ENCODE assay signal across 11 mouse cellular contexts in genomic region chr6:136806819-136807218, GRCm38 (mm10). TPM values are rescaled to one million over a fixed set of nuclear protein-coding genes. Genes with fewer than 3 reads are reported as not detected.
DNase-seq lines count a peak whose midpoint lies in the region; ATAC-seq and TF ChIP-seq lines count a peak whose summit lies in the region.
"Had no signal": no experiment of that assay in that cellular context is flagged by ENCODE, and none has a peak within 500 bp of the region (broad histone marks: within the 10 kb centered on the region; RNA-seq: fewer than 3 reads in every experiment).

No protein-coding gene starts in this region.

- H3K9me3 ChIP-seq in midbrain, embryonic 10.5 days (replicated peaks): no peaks in the 10 kb centered on the region
- no peaks in the 10 kb centered on the region for H3K9me3 ChIP-seq in midbrain, embryonic 11.5 days (ENCODE audit: control insufficient read depth, low read length)
- H3K9me3 ChIP-seq in liver, embryonic 14.5 days (ENCODE audit: control insufficient read depth, low read length): no peaks in the 10 kb centered on the region
- no peaks in the 10 kb centered on the region for H3K9me3 ChIP-seq in stomach, embryonic 14.5 days (ENCODE audit: control insufficient read depth, low read depth, low read length)
- H3K9me3 ChIP-seq: hindbrain, embryonic 15.5 days; megakaryocyte, embryonic 14.5 days had no signal

- WGBS in midbrain, embryonic 10.5 days: 64% methylated on average over 5 of the region's 5 CpGs
- 63% methylated on average over 5 of the region's 5 CpGs for WGBS in midbrain, embryonic 11.5 days
- WGBS in liver, embryonic 14.5 days (ENCODE audit: insufficient replicate concordance): 63% methylated on average over 5 of the region's 5 CpGs
- 66% methylated on average over 5 of the region's 5 CpGs for WGBS in stomach, embryonic 14.5 days

- no peak for TF ChIP-seq EP300 in liver, embryonic 14.5 days (IDR thresholded peaks at IDR 0.05; ENCODE audit: low read depth)

- 0 out of 2 replicates have a peak overlapping the region, but pooled peaks have one; percentile 38 for H3K27ac ChIP-seq in midbrain, embryonic 10.5 days (replicated peaks)
- no peak overlapping the region for H3K27ac ChIP-seq in midbrain, embryonic 11.5 days (ENCODE audit: low read depth, low read length)
- peak overlapping the region; percentile 90 for H3K27ac ChIP-seq in liver, embryonic 14.5 days
- H3K27ac ChIP-seq in stomach, embryonic 14.5 days (ENCODE audit: low read length): peak overlapping the region; percentile 77; the same call in 1 of the 2 replicates

- no peaks in the 10 kb centered on the region for H3K27me3 ChIP-seq in midbrain, embryonic 10.5 days (ENCODE audit: low read depth, poor library complexity, severe bottlenecking)
- H3K27me3 ChIP-seq in midbrain, embryonic 11.5 days (ENCODE audit: control insufficient read depth, insufficient read depth, low read length): no peaks in the 10 kb centered on the region
- no peaks in the 10 kb centered on the region for H3K27me3 ChIP-seq in liver, embryonic 14.5 days (ENCODE audit: control insufficient read depth, insufficient read depth, low read length)
- no peaks in the 10 kb centered on the region for H3K27me3 ChIP-seq in stomach, embryonic 14.5 days (ENCODE audit: control insufficient read depth, insufficient read depth, low read length)
- H3K27me3 ChIP-seq: hindbrain, embryonic 15.5 days; megakaryocyte, embryonic 14.5 days had no signal

- H3K36me3 ChIP-seq in midbrain, embryonic 10.5 days: peaks cover 15% of the 10 kb centered on the region
- H3K36me3 ChIP-seq in midbrain, embryonic 11.5 days (ENCODE audit: control insufficient read depth, insufficient read depth, low read length): no peaks in the 10 kb centered on the region
- peaks cover 2% of the 10 kb centered on the region for H3K36me3 ChIP-seq in liver, embryonic 14.5 days (replicated peaks; ENCODE audit: control insufficient read depth, insufficient read depth, low read depth)
- H3K36me3 ChIP-seq in stomach, embryonic 14.5 days (ENCODE audit: control insufficient read depth, insufficient read depth, low read length): peaks cover 1% of the 10 kb centered on the region; the same call in 1 of the 2 replicates
- H3K36me3 ChIP-seq: hindbrain, embryonic 15.5 days had no signal

- no peak for TF ChIP-seq CTCF in liver, embryonic 14.5 days (IDR thresholded peaks at IDR 0.05; ENCODE audit: low read depth)

- H3K4me2 ChIP-seq in midbrain, embryonic 11.5 days: no peak overlapping the region
- peak overlapping the region; percentile 88 for H3K4me2 ChIP-seq in liver, embryonic 14.5 days (ENCODE audit: low read depth)
- peak overlapping the region; percentile 96 for H3K4me2 ChIP-seq in stomach, embryonic 14.5 days (replicated peaks; ENCODE audit: low read depth, low read length)

- peaks cover 42% of the 10 kb centered on the region for H3K4me1 ChIP-seq in midbrain, embryonic 10.5 days
- H3K4me1 ChIP-seq in midbrain, embryonic 11.5 days (ENCODE audit: control insufficient read depth, insufficient read depth, low read length): peaks cover 13% of the 10 kb centered on the region
- peaks cover 38 to 44% of the 10 kb centered on the region in 2 experiments for H3K4me1 ChIP-seq in liver, embryonic 14.5 days (replicated peaks; ENCODE audit: control insufficient read depth in 2 of 2, insufficient read depth in 2 of 2, low read length in 1 of 2)
- H3K4me1 ChIP-seq in stomach, embryonic 14.5 days (ENCODE audit: control insufficient read depth, insufficient read depth, low read length): peaks cover 12% of the 10 kb centered on the region; the same call in 1 of the 2 replicates

- no peak overlapping the region for H3K4me3 ChIP-seq in midbrain, embryonic 10.5 days
- no peak overlapping the region for H3K4me3 ChIP-seq in midbrain, embryonic 11.5 days (ENCODE audit: low read depth, low read length)
- H3K4me3 ChIP-seq in liver, embryonic 14.5 days (ENCODE audit: insufficient read depth in 1 of 2, low read depth in 2 of 2, low read length in 2 of 2): peak overlapping the region; percentile 12 to 78; a peak in 2 of 4 replicates
- no peak overlapping the region for H3K4me3 ChIP-seq in stomach, embryonic 14.5 days (ENCODE audit: low read depth, low read length)

- ATAC-seq in midbrain, embryonic 11.5 days (ENCODE audit: low FRiP score): no peak
- ATAC-seq in liver, embryonic 14.5 days (ENCODE audit: insufficient read depth): no peak
- no peak for ATAC-seq in stomach, embryonic 14.5 days (ENCODE audit: insufficient number of reproducible peaks, insufficient read depth, low FRiP score, low read depth)

- peak; percentile 26 for DNase-seq in adrenal gland, adult 2 months
- no peak for DNase-seq in adrenal gland, postnatal 10 days
- DNase-seq in midbrain, embryonic 10.5 days (ENCODE audit: low spot score): no peak
- DNase-seq in midbrain, embryonic 11.5 days (ENCODE audit: low spot score, missing footprints): no peak
- no peak for DNase-seq in liver, embryonic 14.5 days (ENCODE audit: low read depth in 3 of 3, low spot score in 3 of 3)
- no peak for DNase-seq in frontal cortex, postnatal 36 days (ENCODE audit: low spot score in 2 of 2)
- no peak for DNase-seq in layer of hippocampus, adult 8-10 months (ENCODE audit: low spot score in 2 of 2)
- DNase-seq: layer of hippocampus, adult 9-11 months had no signal

- no peak overlapping the region; the same call in 1 of the 2 replicates for H3K9ac ChIP-seq in midbrain, embryonic 11.5 days (ENCODE audit: low read length)
- peak overlapping the region; percentile 78 for H3K9ac ChIP-seq in liver, embryonic 14.5 days (replicated peaks)
- H3K9ac ChIP-seq in stomach, embryonic 14.5 days (replicated peaks; ENCODE audit: low read depth, low read length): no peak overlapping the region
- H3K9ac ChIP-seq: hindbrain, embryonic 15.5 days had no signal

RNA-seq across cellular contexts. Expression of gene H2afj, which starts 1.2 kb away (rescaled TPM):
- 100 to 1,000 TPM; 168 to 169 TPM for total RNA-seq in adrenal gland, adult 2 months (2021)
- polyA plus RNA-seq in adrenal gland, adult 2 months (2012; rRNA removed): 593 and 681 TPM in 2 replicates
- total RNA-seq in adrenal gland, postnatal 10 days (2021): 10 to 100 TPM; 71.1 to 85.2 TPM
- 97.4 and 102 TPM in 2 replicates for polyA plus RNA-seq in midbrain, embryonic 10.5 days (2016; fragmentation: Nextera tagmentation; extraction: Ambion mirVana)
- polyA plus RNA-seq in midbrain, embryonic 11.5 days (2014; fragmentation: Nextera tagmentation; extraction: Ambion mirVana): 94.5 and 107 TPM in 2 replicates
- polyA plus RNA-seq in liver, embryonic 14.5 days (2012; rRNA removed): 62.4 and 112 TPM in 2 replicates
- polyA plus RNA-seq in liver, embryonic 14.5 days (2014; fragmentation: Nextera tagmentation; extraction: Ambion mirVana): 130 and 133 TPM in 2 replicates
- 130 and 144 TPM in 2 replicates for polyA plus RNA-seq in stomach, embryonic 14.5 days (2014; fragmentation: Nextera tagmentation; extraction: Ambion mirVana)
- total RNA-seq in layer of hippocampus, adult 8-10 months (2022): 10 to 100 TPM; 41.1 to 66.0 (median 50.4) TPM

RNA-seq across cellular contexts. Expression of gene Hist4h4, which starts 2.6 kb away (rescaled TPM):
- 10 to 100 TPM in 1 of 2 experiments, 1 to 10 TPM in 1; 6.3 to 11.6 TPM for total RNA-seq in adrenal gland, adult 2 months (2021)
- 0.25 and 0.34 TPM in 2 replicates for polyA plus RNA-seq in adrenal gland, adult 2 months (2012; rRNA removed)
- total RNA-seq in adrenal gland, postnatal 10 days (2021): 10 to 100 TPM; 28.3 to 29.2 TPM
- polyA plus RNA-seq in midbrain, embryonic 10.5 days (2016; fragmentation: Nextera tagmentation; extraction: Ambion mirVana): 0.52 and 0.53 TPM in 2 replicates
- 0.55 and 0.67 TPM in 2 replicates for polyA plus RNA-seq in midbrain, embryonic 11.5 days (2014; fragmentation: Nextera tagmentation; extraction: Ambion mirVana)
- polyA plus RNA-seq in liver, embryonic 14.5 days (2012; rRNA removed): 2.4 and 3.2 TPM in 2 replicates
- 1.6 and 1.8 TPM in 2 replicates for polyA plus RNA-seq in liver, embryonic 14.5 days (2014; fragmentation: Nextera tagmentation; extraction: Ambion mirVana)
- polyA plus RNA-seq in stomach, embryonic 14.5 days (2014; fragmentation: Nextera tagmentation; extraction: Ambion mirVana): 2.1 and 2.8 TPM in 2 replicates
- 10 to 100 TPM in 2 of 4 experiments, 1 to 10 TPM in 2; 9.3 to 12.4 (median 10.3) TPM for total RNA-seq in layer of hippocampus, adult 8-10 months (2022)

RNA-seq across cellular contexts. Expression of gene BC049715, which starts 20.6 kb away (rescaled TPM):
- total RNA-seq in adrenal gland, adult 2 months (2021): 1 to 10 TPM in 1 of 2 experiments, under 1 TPM in 1; 0.41 to 1.1 TPM
- polyA plus RNA-seq in adrenal gland, adult 2 months (2012; rRNA removed): 0.21 and 0.71 TPM in 2 replicates
- under 1 TPM; 0.73 to 0.75 TPM for total RNA-seq in adrenal gland, postnatal 10 days (2021)
- 1.4 and 3.5 TPM in 2 replicates for polyA plus RNA-seq in midbrain, embryonic 10.5 days (2016; fragmentation: Nextera tagmentation; extraction: Ambion mirVana)
- 1.1 and 1.2 TPM in 2 replicates for polyA plus RNA-seq in midbrain, embryonic 11.5 days (2014; fragmentation: Nextera tagmentation; extraction: Ambion mirVana)
- 0.13 and 0.73 TPM in 2 replicates for polyA plus RNA-seq in liver, embryonic 14.5 days (2012; rRNA removed)
- 0.57 and 0.71 TPM in 2 replicates for polyA plus RNA-seq in liver, embryonic 14.5 days (2014; fragmentation: Nextera tagmentation; extraction: Ambion mirVana)
- 1.7 and 2.5 TPM in 2 replicates for polyA plus RNA-seq in stomach, embryonic 14.5 days (2014; fragmentation: Nextera tagmentation; extraction: Ambion mirVana)
- 1 to 10 TPM; 2.3 to 4.3 (median 3.3) TPM for total RNA-seq in layer of hippocampus, adult 8-10 months (2022)

RNA-seq across cellular contexts. Expression of gene Wbp11, which starts 21.2 kb away (rescaled TPM):
- total RNA-seq in adrenal gland, adult 2 months (2021): 10 to 100 TPM; 72.6 to 79.2 TPM
- 47.4 and 55.0 TPM in 2 replicates for polyA plus RNA-seq in adrenal gland, adult 2 months (2012; rRNA removed)
- total RNA-seq in adrenal gland, postnatal 10 days (2021): 10 to 100 TPM; 82.5 to 86.5 TPM
- polyA plus RNA-seq in midbrain, embryonic 10.5 days (2016; fragmentation: Nextera tagmentation; extraction: Ambion mirVana): 156 and 160 TPM in 2 replicates
- polyA plus RNA-seq in midbrain, embryonic 11.5 days (2014; fragmentation: Nextera tagmentation; extraction: Ambion mirVana): 149 and 154 TPM in 2 replicates
- 27.1 and 37.6 TPM in 2 replicates for polyA plus RNA-seq in liver, embryonic 14.5 days (2012; rRNA removed)
- polyA plus RNA-seq in liver, embryonic 14.5 days (2014; fragmentation: Nextera tagmentation; extraction: Ambion mirVana): 51.3 and 59.3 TPM in 2 replicates
- 103 and 109 TPM in 2 replicates for polyA plus RNA-seq in stomach, embryonic 14.5 days (2014; fragmentation: Nextera tagmentation; extraction: Ambion mirVana)
- 100 to 1,000 TPM; 115 to 129 (median 123) TPM for total RNA-seq in layer of hippocampus, adult 8-10 months (2022)

RNA-seq across cellular contexts. Expression of gene Gucy2c, which starts 25.3 kb away (rescaled TPM):
- total RNA-seq in adrenal gland, adult 2 months (2021): not detected
- polyA plus RNA-seq in adrenal gland, adult 2 months (2012; rRNA removed): not detected in 2 replicates
- total RNA-seq in adrenal gland, postnatal 10 days (2021): under 1 TPM; 0.15 to 0.21 TPM
- 0.10 TPM in 1 of 2 replicates, not detected in the other for polyA plus RNA-seq in midbrain, embryonic 10.5 days (2016; fragmentation: Nextera tagmentation; extraction: Ambion mirVana)
- polyA plus RNA-seq in midbrain, embryonic 11.5 days (2014; fragmentation: Nextera tagmentation; extraction: Ambion mirVana): 0.10 and 0.18 TPM in 2 replicates
- polyA plus RNA-seq in liver, embryonic 14.5 days (2012; rRNA removed): 0.08 and 0.11 TPM in 2 replicates
- 0.06 and 0.10 TPM in 2 replicates for polyA plus RNA-seq in liver, embryonic 14.5 days (2014; fragmentation: Nextera tagmentation; extraction: Ambion mirVana)
- 1.6 and 3.3 TPM in 2 replicates for polyA plus RNA-seq in stomach, embryonic 14.5 days (2014; fragmentation: Nextera tagmentation; extraction: Ambion mirVana)
- total RNA-seq in layer of hippocampus, adult 8-10 months (2022): under 1 TPM; 0.41 to 0.76 (median 0.63) TPM

Comparison
In these comparisons a context has a peak if more than half of its experiments do, and no peak if none do; other contexts are left out.
1. H3K4me3 ChIP-seq: peak in liver, embryonic 14.5 days (2 of 2); none in midbrain, embryonic 10.5 days (single experiment), midbrain, embryonic 11.5 days (single experiment) and stomach, embryonic 14.5 days (single experiment).